Mouse (Mus musculus) cerebellum, adult 9-11 months (tissue): ENCODE data around the gene Olfr1188.
"Not testable (repeated sequence)": the region's sequence is repeated elsewhere in the genome, so short reads cannot be mapped to it uniquely, and the experiment has no call there.

Source experiments
- DNase-seq: peaks from one replicate; pipeline ENCODE4 v3.0.0; 2022

The Olfr1188 gene

DNA sequence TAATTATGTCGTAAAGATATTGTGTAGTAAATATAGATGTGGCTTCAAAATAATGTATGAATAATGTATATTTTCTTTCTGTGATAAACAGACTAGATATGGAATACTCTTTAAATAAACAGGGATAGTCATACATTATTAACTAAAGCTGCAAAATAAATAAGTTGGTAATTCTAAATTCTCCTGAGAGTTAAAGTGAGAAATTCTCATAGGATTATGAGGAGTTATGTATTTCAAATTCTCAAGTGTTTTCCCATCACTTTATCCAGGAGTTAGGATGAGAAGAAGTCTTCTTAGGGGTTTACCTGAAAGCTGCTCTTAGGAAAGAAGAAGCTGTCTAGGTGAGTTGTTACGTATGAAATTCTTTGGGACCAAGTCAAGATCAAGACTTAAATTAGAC is at the start of gene Olfr1188:
Gene Olfr1188 (plus strand): TSS at position 301 of the 400 bp plus-strand sequence.
- no peak for DNase-seq

DNA sequence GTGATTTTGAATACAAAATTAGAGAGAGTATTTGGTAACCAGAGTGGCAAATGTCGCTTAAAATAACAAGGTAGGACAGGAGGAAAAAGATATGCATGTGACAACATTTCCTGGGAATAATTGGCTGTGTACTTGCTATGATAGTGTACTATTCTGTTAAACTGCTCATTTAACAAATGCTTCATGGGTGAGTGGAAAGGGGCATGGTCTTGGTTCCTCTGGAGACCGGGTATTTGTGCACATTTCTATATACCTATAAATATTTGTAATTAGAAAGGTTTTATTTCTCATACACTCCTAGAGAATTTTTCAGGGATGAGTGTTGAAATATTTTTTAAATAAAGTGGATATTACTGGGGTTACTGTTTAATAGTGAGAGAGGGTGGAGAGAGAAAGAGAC is 38.5 kb upstream of the Olfr1188 start, which contains the start of gene Olfr1186:
Gene Olfr1186 (plus strand): TSS at position 301 of the 400 bp plus-strand sequence.
- DNase-seq, result no peak

DNA sequence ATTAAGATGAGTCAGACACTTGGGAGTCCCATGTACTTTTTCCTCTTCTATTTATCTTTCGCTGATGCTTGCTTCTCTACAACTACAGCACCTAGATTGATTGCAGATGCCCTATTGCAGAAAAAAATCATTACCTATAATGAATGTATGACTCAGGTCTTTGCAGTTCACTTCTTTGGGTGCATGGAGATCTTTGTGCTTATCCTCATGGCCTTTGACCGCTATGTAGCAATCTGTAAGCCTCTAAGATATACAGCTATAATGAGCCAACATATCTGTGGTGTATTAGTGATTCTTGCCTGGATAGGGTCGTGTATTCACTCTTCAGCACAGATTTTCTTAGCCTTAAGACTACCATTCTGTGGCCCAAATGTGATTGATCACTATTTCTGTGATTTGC is 31.0 kb upstream of the Olfr1188 start:
- no peak for DNase-seq

DNA sequence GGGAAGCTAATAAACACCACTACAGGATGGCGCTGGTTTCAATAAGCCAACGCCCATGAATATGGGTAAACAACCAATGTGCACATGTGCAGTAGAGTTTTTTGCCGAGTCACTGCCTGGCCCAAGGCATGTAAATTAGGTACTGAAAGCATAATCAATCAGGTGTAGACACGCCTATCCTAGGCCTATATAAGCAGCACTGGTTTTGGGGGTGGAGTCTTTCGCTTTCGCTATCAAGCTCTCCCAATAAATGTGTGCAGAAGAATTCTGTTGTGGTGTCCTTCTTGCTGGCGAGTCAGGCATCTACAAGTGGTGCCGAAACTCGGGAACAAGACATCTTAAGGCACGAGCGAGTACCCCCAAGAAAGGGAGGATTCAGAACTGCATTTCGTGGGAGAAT is 16.0 kb downstream of the Olfr1188 start:
- DNase-seq, result not testable (repeated sequence)

DNA sequence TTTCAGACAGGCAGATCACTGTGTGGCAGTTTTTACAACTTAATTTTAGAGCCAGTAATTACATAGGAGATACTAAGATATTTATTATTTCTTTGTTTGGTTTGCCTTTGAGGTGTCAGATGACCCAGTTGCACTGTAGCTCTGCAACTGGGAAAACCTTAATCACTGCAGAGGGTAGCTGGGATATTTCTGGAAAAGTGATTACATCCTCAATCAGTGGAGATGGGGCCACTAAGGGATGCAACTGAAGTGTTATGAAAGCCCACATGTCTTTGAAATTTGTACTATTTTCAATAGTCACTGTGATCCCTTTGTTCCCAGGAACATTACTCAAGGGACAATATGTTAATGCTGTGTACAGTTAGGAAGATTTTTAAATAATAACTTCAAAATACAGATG is 29.4 kb downstream of the Olfr1188 start, which contains the start of gene Olfr1189:
Gene Olfr1189 (plus strand): TSS at position 301 of the 400 bp plus-strand sequence.
- no peak for DNase-seq
